Mouse (Mus musculus) hindbrain, embryonic 15.5 days (tissue): ENCODE measurements around the gene Trh. TPM values are rescaled to one million over a fixed set of nuclear protein-coding genes. Genes with fewer than 3 reads are reported as not detected.

Experiments
- ATAC-seq: fragments of 200-750 bp; cut with Nextera tagmentation; 2 replicates; pipeline ENCODE4 v1.8.0; 2017; ENCODE audit warnings: low read depth, moderate number of reproducible peaks, moderate TSS enrichment; ENCODE audit not compliant: low FRiP score
- H3K27ac ChIP-seq: fragments of 300-500 bp; sonication (generic); replicated peaks from 2 replicates; pipeline ENCODE4 v1.5.1; 2015; ENCODE audit warnings: mild to moderate bottlenecking, inconsistent platforms
- H3K27me3 ChIP-seq: fragments of 300-500 bp; sonication (generic); 2 replicates; pipeline ENCODE4 v1.6.1; 2015; ENCODE audit warnings: control low read depth, inconsistent platforms
- H3K36me3 ChIP-seq: fragments of 300-500 bp; sonication (generic); 2 replicates; pipeline ENCODE4 v1.6.1; 2015; ENCODE audit warnings: control low read depth, inconsistent platforms
- H3K4me1 ChIP-seq: fragments of 300-500 bp; sonication (generic); replicated peaks from 2 replicates; pipeline ENCODE4 v1.6.1; 2015; ENCODE audit warnings: control low read depth, inconsistent platforms
- H3K4me2 ChIP-seq: fragments of 300-500 bp; sonication (generic); 2 replicates; pipeline ENCODE4 v1.6.1; 2015; ENCODE audit warnings: moderate library complexity, mild to moderate bottlenecking, inconsistent platforms
- H3K4me3 ChIP-seq: fragments of 300-500 bp; sonication (generic); 2 replicates; pipeline ENCODE4 v1.5.1; 2015; ENCODE audit warnings: mild to moderate bottlenecking, inconsistent platforms
- H3K9ac ChIP-seq: fragments of 300-500 bp; sonication (generic); 2 replicates; pipeline ENCODE4 v1.6.1; 2015; ENCODE audit warnings: inconsistent platforms
- H3K9me3 ChIP-seq: fragments of 300-500 bp; sonication (generic); 2 replicates; pipeline ENCODE4 v1.6.1; 2016; ENCODE audit warnings: control low read depth, inconsistent platforms
- WGBS: fragments of 180-500 bp; shearing (Covaris S2); methylation state at CpG from one replicate; pipeline ENCODE4 v1.1.7; 2015; 5-methylcytosine and 5-hydroxymethylcytosine counted together
- polyA plus RNA-seq: library from polyadenylated mRNA; unstranded; fragments of >200 nt; fragmentation: Nextera tagmentation; extraction: Ambion mirVana; gene quantifications from 2 replicates; pipeline ENCODE4 v1.2.1, GENCODE M21; 2015

Gene Trh
- polyA plus RNA-seq, 1 experiment from 2014 or later, result 2.9 TPM

DNA sequence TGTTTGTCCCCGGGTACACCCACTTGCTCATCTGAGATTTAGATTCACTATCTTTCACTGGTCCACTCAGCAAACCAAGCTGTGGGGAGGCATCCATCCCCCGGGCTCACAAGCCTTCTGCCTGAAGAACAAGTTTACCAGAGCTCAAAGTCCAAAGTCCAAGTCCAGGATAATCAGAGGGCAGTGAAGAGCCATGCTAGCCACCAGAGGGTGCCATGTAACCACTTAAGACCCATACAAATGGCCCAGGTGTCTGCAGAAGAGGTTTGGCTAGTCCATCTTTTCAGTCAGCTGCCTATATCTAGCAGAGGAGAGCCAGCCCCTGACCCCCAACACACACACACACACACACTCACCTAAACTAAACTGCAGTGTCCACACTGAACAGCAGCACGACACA lies 25.0 kb downstream of the Trh start:
- Histone ChIP-seq H3K4me2 (no peak overlapping the region), H3K27ac (no peak overlapping the region), H3K9me3 (no peaks in the 10 kb centered on the region), H3K4me3 (no peak overlapping the region), H3K36me3 (no peaks in the 10 kb centered on the region), H3K4me1 (no peaks in the 10 kb centered on the region; the same call in 1 of the 2 replicates), H3K9ac (no peak overlapping the region), H3K27me3 (no peaks in the 10 kb centered on the region)
- WGBS, result 52% methylated on average over 3 of the region's 3 CpGs
- ATAC-seq, result 0 out of 2 replicates have a peak, but pooled peaks have one; percentile 55

DNA sequence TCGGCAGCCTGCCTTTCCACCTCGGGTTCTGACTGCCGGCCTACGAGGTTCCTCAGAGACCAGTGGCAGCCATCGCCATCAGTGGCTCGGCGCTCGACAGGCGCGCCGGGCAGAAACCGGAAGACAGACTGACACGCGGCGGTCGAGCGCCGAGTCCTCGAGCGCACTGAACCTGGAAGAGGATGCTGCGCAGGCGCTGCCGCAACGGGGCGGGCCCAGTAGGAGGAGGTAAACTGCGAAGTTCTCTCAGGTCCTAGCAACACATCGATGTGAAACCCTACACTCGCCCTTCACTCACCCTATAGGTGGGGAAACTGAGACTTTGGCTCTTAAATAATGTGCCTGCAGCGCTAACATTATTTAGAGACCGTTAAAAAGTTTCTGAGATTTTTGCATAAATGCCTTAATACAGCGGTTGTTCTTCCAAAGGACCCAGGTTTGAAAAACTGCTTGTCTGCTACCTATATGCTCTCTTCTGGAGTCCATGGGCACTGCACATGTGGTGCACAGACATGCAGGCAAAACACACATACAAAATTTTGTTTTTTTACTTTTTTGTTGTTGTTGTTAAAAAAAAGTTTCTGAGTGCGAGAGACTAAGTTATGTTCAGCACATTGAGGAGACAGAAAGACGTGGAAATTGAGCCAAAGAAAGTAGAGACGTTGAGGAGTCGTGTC lies 29.5 kb downstream of the Trh start, which contains the start of gene Rbsn:
Rbsn (minus strand) TSS at position 153 of the 677 bp plus-strand sequence.
- Histone ChIP-seq H3K9me3 (no peaks in the 10 kb centered on the region), H3K4me3 (peak within 1 kb of the TSS; percentile 65), H3K27me3 (no peaks in the 10 kb centered on the region), H3K4me2 (peak within 1 kb of the TSS; percentile 86), H3K4me1 (peaks cover 17% of the 10 kb centered on the region), H3K36me3 (peaks cover 9% of the 10 kb centered on the region), H3K27ac (peak within 1 kb of the TSS; percentile 86), H3K9ac (peak within 1 kb of the TSS; percentile 67)
- peak; percentile 95 for ATAC-seq
- 11% methylated on average over 35 of the region's 35 CpGs for WGBS

DNA sequence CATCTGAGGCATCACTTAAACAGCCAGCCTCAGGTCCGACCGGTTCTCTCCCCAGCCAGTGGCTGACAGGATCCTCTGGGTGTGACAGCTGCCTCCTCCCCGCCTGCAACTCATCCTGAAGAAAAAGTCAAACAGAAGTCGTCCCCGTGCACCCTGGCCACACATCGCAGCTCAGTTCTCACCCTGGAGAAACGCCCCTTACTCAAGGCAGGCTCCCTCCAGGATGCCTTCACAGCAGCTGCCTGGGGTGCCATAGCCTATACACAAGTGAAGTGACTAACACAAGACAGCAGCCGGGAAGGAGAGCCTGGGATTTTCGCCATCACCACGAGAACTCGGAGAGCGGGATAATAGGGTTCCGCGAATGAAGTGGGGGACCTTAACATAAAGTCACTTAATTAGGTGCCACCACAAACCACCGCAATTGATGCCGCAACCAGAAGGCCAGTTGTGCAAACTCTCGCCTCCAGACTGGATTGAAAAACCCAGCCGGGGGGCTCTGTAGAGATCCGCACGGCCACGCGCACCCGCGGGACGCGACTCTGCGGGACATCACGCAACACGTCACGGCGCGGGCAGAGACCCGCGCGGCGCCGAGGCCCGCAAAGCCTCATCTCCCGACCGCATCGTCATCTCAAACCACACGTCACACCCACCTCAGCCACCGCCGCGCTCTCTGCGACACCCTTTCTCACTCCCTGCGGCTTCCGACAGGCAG lies 30.2 kb downstream of the Trh start:
- H3K9me3 ChIP-seq, result no peaks in the 10 kb centered on the region
- H3K36me3 ChIP-seq, result peaks cover 16% of the 10 kb centered on the region
- peaks cover 17% of the 10 kb centered on the region for H3K4me1 ChIP-seq
- peak overlapping the region; percentile 65 for H3K4me3 ChIP-seq
- H3K27me3 ChIP-seq, result no peaks in the 10 kb centered on the region
- WGBS, result under 1% methylated on average over 48 of the region's 48 CpGs
- H3K27ac ChIP-seq, result peak overlapping the region; percentile 86
- H3K9ac ChIP-seq, result peak overlapping the region; percentile 67
- peak; percentile 81 for ATAC-seq
- peak overlapping the region; percentile 86 for H3K4me2 ChIP-seq

DNA sequence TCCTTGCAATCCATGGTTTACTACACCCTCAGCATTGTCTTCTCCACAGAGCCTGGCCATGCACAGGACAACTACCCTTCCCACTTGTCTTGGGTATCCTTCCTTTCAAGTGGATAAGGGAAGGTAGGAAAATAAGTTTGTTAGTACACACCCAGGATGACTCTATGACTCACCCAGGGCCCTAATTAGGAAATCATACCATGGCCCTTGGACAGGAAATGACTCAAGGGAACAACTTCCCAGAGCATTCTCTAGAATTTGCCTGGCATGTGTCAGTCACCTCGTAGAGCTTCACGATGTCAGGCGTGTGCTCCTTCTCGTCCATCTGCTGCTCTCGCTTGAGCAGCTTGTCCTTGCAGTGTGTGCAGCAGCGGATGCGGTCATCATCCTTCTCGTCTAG lies 45.0 kb downstream of the Trh start:
- Histone ChIP-seq H3K27me3 (no peaks in the 10 kb centered on the region), H3K4me3 (no peak overlapping the region), H3K4me2 (no peak overlapping the region), H3K27ac (no peak overlapping the region), H3K9ac (no peak overlapping the region), H3K4me1 (no peaks in the 10 kb centered on the region), H3K36me3 (peaks cover 65% of the 10 kb centered on the region), H3K9me3 (no peaks in the 10 kb centered on the region)
- no peak for ATAC-seq
- 94% methylated on average over 8 of the region's 8 CpGs for WGBS

Other genes with a start within 250 kb of the Trh start
- 36.5 and 39.4 TPM in 2 replicates for gene Nr2c2, start 153.3 kb downstream of the Trh start, polyA plus RNA-seq
- 70.4 and 71.3 TPM in 2 replicates for gene Mrps25, start 60.6 kb downstream of the Trh start, polyA plus RNA-seq
- gene Rbsn, start 29.7 kb downstream of the Trh start, polyA plus RNA-seq, result 34.2 and 36.7 TPM in 2 replicates